Mouse (Mus musculus) heart, embryonic 15.5 days (tissue): ENCODE data around the gene Mapre1. TPM values are rescaled to one million over a fixed set of nuclear protein-coding genes. Genes with fewer than 3 reads are reported as not detected.
"Not testable (repeated sequence)": the region's sequence is repeated elsewhere in the genome, so short reads cannot be mapped to it uniquely, and the experiment has no call there.

ENCODE experiments used
- ATAC-seq: fragments of 200-750 bp; cut with Nextera tagmentation; replicated peaks from 2 replicates; pipeline ENCODE4 v1.8.0; 2017; ENCODE audit warnings: low read depth, moderate TSS enrichment; ENCODE audit not compliant: insufficient number of reproducible peaks, insufficient read depth, low FRiP score
- H3K27ac ChIP-seq: fragments of 300-500 bp; sonication (generic); 2 replicates; pipeline ENCODE4 v1.5.1; 2015; ENCODE audit warnings: mild to moderate bottlenecking, inconsistent platforms
- H3K27me3 ChIP-seq: fragments of 300-500 bp; sonication (generic); 2 replicates; pipeline ENCODE4 v1.6.1; 2015; ENCODE audit warnings: inconsistent platforms
- H3K36me3 ChIP-seq: fragments of 300-500 bp; sonication (generic); 2 replicates; pipeline ENCODE4 v1.6.1; 2015; ENCODE audit warnings: mild to moderate bottlenecking, inconsistent platforms
- H3K4me1 ChIP-seq: fragments of 300-500 bp; sonication (generic); replicated peaks from 2 replicates; pipeline ENCODE4 v1.6.1; 2015; ENCODE audit warnings: inconsistent platforms
- H3K4me2 ChIP-seq: fragments of 300-500 bp; sonication (generic); 2 replicates; pipeline ENCODE4 v1.6.1; 2015; ENCODE audit warnings: inconsistent platforms, mild to moderate bottlenecking, moderate library complexity
- H3K4me3 ChIP-seq: fragments of 300-500 bp; sonication (generic); 2 replicates; pipeline ENCODE4 v1.5.1; 2015; ENCODE audit warnings: mild to moderate bottlenecking, inconsistent platforms
- H3K9ac ChIP-seq: fragments of 300-500 bp; sonication (generic); 2 replicates; pipeline ENCODE4 v1.6.1; 2015; ENCODE audit warnings: mild to moderate bottlenecking, inconsistent platforms
- H3K9me3 ChIP-seq: fragments of 300-500 bp; sonication (generic); replicated peaks from 2 replicates; pipeline ENCODE4 v1.6.1; 2016; ENCODE audit warnings: inconsistent platforms
- WGBS: fragments of 180-500 bp; shearing (Covaris S2); methylation state at CpG from one replicate; pipeline ENCODE4 v1.1.7; 2015; ENCODE audit warnings: mixed read lengths; 5-methylcytosine and 5-hydroxymethylcytosine counted together
- polyA plus RNA-seq: library from polyadenylated mRNA; unstranded; fragments of >200 nt; fragmentation: Nextera tagmentation; extraction: Ambion mirVana; gene quantifications from 2 replicates; pipeline ENCODE4 v1.2.1, GENCODE M21; 2015

Mapre1 gene
- polyA plus RNA-seq, 1 experiment from 2014 or later, result 241 TPM

DNA sequence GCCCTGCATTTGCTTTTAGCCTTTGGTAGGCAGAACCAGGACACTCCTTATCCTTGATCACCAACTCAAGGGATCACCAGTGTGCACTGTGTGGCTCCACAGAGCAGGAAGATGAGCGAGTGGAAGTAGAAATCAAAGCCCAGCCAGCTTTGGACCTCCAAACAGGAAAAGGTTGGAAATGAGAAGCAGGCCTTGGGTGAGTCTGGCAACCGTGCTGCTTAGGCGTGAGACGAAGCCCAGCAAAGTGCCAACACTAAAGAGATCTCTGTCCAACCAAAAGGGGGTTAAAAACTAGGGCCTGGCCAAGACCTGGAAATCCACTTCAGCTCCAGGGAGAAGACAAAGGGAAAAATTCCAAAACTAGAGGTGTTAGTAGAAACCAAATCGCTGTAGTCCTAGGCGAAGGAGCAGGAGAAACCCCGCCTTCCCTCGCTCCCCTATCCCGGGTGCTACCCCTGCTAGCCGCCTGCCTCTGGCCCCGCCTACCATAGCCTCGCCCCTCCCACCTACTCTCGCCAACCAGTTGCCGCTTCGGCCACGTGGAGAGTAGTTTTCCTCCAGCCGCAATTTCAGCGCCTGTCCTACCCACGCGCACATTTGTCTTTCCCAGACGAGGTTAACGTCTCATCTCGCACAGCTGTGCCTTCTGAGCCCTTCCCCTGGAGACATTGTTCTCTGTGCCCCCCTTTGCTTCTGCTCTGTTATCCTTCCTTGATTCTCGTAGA, 37.7 kb downstream of the Mapre1 start:
- H3K4me3 ChIP-seq, result peak overlapping the region; percentile 44
- peak overlapping the region; percentile 34; the same call in 1 of the 2 replicates for H3K27ac ChIP-seq
- no peaks in the 10 kb centered on the region; the same call in 1 of the 2 replicates for H3K36me3 ChIP-seq
- peak; percentile 67 for ATAC-seq
- 8% methylated on average over 24 of the region's 24 CpGs for WGBS
- peaks cover 13% of the 10 kb centered on the region for H3K4me1 ChIP-seq
- H3K27me3 ChIP-seq, result no peaks in the 10 kb centered on the region
- peak overlapping the region; percentile 83 for H3K4me2 ChIP-seq
- peak overlapping the region; percentile 40 for H3K9ac ChIP-seq
- H3K9me3 ChIP-seq, result no peaks in the 10 kb centered on the region

DNA sequence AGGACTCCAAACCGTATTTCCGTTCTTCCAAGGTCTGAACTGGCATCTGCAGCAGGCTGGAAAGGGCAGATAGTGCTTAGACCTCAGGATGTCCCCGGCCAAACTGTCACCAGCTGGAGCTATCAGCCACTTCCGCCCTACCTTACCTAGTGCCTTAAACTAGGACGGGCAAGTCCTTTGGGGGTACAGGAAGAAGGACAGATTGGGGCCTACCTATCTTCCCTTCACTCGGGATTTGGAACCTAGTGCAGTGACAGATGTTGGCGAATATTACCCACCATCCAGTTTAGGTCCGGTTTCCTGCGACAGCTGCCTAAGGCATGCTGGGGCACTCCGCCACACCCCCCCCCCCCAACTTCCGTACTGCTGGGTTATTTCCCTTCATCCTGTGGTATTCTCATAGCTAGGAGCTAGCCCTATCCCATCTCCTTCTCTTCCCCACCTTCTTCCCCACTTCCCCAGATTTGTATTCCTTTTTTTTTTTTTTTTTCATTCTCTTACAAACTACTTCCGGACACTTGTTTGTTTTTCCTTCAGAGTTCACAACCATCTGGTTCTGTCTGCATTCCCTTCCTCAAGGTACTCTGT, 38.4 kb downstream of the Mapre1 start, which contains the start of gene Efcab8:
TSS of gene Efcab8 (plus strand) at position 538 of the 588 bp plus-strand sequence.
- no peaks in the 10 kb centered on the region for H3K9me3 ChIP-seq
- 36% methylated on average over 12 of the region's 12 CpGs for WGBS
- peaks cover 14% of the 10 kb centered on the region for H3K4me1 ChIP-seq
- ATAC-seq, result peak; percentile 20; the same call in 1 of the 2 replicates
- H3K27me3 ChIP-seq, result no peaks in the 10 kb centered on the region
- H3K4me2 ChIP-seq, result peak within 1 kb of the TSS; percentile 83
- H3K36me3 ChIP-seq, result no peaks in the 10 kb centered on the region
- peak within 1 kb of the TSS; percentile 34; the same call in 1 of the 2 replicates for H3K27ac ChIP-seq
- peak within 1 kb of the TSS; percentile 44 for H3K4me3 ChIP-seq
- peak within 1 kb of the TSS; percentile 40 for H3K9ac ChIP-seq

DNA sequence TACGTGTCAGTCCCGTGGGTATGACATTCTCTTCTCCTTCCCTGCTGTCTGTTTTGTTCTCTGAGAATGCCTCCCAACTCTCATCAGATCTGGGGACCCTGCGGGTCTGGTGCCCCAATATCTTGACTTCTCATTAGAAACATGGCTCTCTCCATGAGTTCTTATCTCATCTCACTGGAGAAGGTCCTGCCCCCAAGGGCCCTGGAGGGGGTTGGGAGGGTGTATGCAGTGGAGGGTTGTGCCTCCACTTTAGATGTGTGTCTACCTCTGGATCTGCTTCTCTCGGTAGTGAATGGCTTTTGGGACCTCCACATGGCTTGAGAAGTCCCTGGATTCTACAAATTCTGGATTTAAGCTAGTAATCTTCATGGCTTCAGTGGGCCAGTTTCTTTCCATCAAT, 40.1 kb downstream of the Mapre1 start:
- Histone ChIP-seq H3K27me3 (no peaks in the 10 kb centered on the region), H3K27ac (no peak overlapping the region), H3K4me3 (no peak overlapping the region), H3K9ac (no peak overlapping the region), H3K4me1 (peaks cover 19% of the 10 kb centered on the region), H3K4me2 (no peak overlapping the region), H3K9me3 (no peaks in the 10 kb centered on the region), H3K36me3 (no peaks in the 10 kb centered on the region)
- ATAC-seq, result no peak
- WGBS, result 73% methylated on average over 4 of the region's 4 CpGs

DNA sequence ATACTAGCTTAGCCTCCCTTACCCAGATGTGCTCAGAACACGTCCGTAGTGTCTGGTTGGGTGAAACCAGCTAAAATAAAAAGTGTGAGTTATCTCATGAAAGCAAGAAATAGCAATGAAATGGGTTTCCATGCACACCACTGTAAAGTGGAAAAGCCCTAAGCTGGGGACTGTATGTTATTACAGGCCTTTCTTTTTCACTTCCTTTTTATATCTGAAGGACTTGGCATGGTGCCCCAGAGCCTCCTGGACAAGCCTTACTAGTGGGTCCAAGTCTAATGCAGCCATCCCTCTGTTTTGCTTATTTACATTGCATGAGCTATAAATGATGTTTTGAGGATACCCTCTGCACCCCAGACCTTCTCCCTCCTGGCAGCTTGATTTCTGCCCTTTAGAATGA, 43.6 kb downstream of the Mapre1 start:
- no peak for ATAC-seq
- no peaks in the 10 kb centered on the region for H3K9me3 ChIP-seq
- H3K4me1 ChIP-seq, result peaks cover 6% of the 10 kb centered on the region; the same call in 1 of the 2 replicates
- H3K27ac ChIP-seq, result no peak overlapping the region
- no peak overlapping the region for H3K4me2 ChIP-seq
- no peaks in the 10 kb centered on the region for H3K27me3 ChIP-seq
- H3K4me3 ChIP-seq, result no peak overlapping the region
- no peak overlapping the region for H3K9ac ChIP-seq
- WGBS, result 75% methylated on average over 2 of the region's 2 CpGs
- no peaks in the 10 kb centered on the region for H3K36me3 ChIP-seq

DNA sequence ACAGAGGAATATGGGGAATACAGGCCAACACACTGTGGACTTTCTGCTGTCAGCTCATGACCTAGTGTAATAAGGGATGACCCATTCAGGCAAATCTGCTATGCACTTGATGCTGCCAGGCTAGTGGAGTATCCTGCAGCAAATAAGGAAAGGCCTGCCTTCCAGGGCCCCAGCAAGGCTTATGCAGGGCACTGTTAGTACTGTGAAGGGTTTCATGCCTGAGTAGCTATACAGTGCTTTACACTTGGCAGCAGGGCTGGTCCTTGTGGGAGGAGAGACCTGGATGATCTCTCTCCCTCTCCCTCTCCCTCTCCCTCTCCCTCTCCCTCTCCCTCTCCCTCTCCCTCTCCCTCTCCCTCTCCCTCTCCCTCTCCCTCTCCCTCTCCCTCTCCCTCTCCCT, 52.3 kb downstream of the Mapre1 start:
- Histone ChIP-seq H3K27me3 (no peaks in the 10 kb centered on the region), H3K9ac (no peak overlapping the region), H3K4me1 (no peaks in the 10 kb centered on the region), H3K9me3 (no peaks in the 10 kb centered on the region), H3K4me2 (no peak overlapping the region), H3K27ac (no peak overlapping the region), H3K36me3 (no peaks in the 10 kb centered on the region), H3K4me3 (no peak overlapping the region)
- ATAC-seq, result no peak

DNA sequence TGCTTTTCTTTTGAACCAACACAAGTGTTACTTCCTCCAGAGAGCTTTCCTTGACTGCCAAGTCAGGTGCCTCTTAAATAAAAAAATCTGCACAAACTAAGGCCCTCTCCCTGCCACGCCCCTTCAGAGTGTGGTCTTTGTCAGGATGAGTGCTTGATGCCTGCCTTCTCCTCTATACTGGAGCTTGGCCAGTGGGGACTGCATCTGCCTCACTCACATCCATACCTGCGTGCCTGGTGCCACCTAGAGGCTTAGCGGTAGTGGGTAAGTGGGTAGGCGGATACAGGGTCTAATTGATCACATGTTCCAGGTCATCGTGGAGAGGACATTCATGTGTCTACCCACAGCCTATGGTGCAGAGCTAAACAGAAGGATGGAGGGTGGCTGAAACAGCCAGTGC, 54.0 kb downstream of the Mapre1 start:
- Histone ChIP-seq H3K27me3 (no peaks in the 10 kb centered on the region), H3K4me1 (no peaks in the 10 kb centered on the region), H3K9ac (no peak overlapping the region), H3K27ac (no peak overlapping the region), H3K9me3 (no peaks in the 10 kb centered on the region), H3K4me2 (no peak overlapping the region), H3K4me3 (no peak overlapping the region), H3K36me3 (no peaks in the 10 kb centered on the region)
- WGBS, result 60% methylated on average over 5 of the region's 5 CpGs
- no peak for ATAC-seq

DNA sequence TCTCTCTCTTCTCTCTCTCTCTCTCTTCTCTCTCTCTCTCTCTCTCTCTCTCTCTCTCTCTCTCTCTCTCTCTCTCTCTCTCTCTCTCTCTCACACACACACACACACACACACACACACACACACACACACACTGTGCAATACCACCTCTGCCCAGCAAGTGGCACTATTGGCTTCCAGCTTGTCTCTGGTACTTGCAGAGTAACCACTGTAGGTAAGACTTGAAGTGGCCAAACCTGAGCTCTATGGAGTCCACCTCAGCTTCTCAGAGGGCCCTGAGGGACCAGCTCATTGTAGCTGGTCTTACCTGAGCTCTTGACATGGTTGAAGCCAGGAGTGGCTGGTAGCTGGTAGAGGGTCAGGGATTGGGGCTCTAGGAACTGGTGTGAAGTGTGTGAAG, 66.4 kb downstream of the Mapre1 start:
- H3K9me3 ChIP-seq, H3K4me3 ChIP-seq, H3K4me2 ChIP-seq, ATAC-seq, H3K4me1 ChIP-seq, H3K9ac ChIP-seq, H3K27ac ChIP-seq, H3K36me3 ChIP-seq, H3K27me3 ChIP-seq: not testable (repeated sequence)

DNA sequence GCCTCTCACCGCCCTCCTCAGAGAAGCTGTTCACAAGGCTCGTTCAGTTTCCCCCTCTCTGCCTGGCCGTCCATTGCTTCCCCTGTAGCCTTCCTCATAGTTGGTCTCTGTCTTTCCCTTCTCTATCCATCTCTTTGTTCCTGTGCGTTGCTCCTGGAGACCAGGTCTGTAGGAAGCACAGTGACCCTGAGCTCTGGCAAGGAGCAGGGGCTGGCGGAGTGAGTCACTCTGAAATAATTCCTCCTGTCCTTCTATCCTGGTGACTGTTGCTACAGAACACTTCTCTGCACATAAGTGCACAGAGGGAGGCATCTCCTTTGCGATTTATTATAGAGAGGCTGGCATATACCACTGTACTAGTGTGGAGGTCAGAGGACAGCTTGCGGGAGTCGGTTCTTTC, 67.1 kb downstream of the Mapre1 start:
- no peak overlapping the region for H3K4me2 ChIP-seq
- H3K9ac ChIP-seq, result no peak overlapping the region
- no peak overlapping the region for H3K27ac ChIP-seq
- no peaks in the 10 kb centered on the region for H3K27me3 ChIP-seq
- H3K36me3 ChIP-seq, result no peaks in the 10 kb centered on the region
- H3K4me1 ChIP-seq, result peaks cover 10% of the 10 kb centered on the region
- no peak overlapping the region for H3K4me3 ChIP-seq
- WGBS, result 73% methylated on average over 8 of the region's 8 CpGs
- H3K9me3 ChIP-seq, result no peaks in the 10 kb centered on the region
- ATAC-seq, result no peak

DNA sequence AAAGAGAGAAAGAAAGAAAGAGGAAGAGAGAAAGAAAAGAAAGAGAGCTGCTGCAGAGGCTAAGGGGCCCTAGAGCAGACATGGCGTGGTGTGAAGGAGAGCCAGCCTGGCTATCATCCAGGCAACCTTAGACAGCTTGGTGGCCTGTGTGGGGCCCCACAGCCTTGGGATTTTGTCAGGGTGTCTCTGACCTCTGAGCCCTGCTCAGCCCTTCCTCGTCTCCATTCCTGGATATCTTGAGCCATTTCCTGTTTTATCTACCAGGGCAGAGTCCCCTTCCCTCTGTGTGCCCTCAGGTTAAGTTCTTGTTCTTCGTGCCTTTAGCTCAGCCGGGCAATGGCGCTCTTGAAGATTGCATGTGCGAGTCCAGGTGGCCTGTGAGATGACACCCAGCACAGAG, 67.8 kb downstream of the Mapre1 start:
- Histone ChIP-seq H3K4me2 (no peak overlapping the region), H3K4me1 (peaks cover 10% of the 10 kb centered on the region), H3K9ac (no peak overlapping the region), H3K27me3 (no peaks in the 10 kb centered on the region), H3K27ac (no peak overlapping the region), H3K36me3 (no peaks in the 10 kb centered on the region), H3K4me3 (no peak overlapping the region), H3K9me3 (no peaks in the 10 kb centered on the region)
- 52% methylated on average over 6 of the region's 6 CpGs for WGBS
- no peak for ATAC-seq

DNA sequence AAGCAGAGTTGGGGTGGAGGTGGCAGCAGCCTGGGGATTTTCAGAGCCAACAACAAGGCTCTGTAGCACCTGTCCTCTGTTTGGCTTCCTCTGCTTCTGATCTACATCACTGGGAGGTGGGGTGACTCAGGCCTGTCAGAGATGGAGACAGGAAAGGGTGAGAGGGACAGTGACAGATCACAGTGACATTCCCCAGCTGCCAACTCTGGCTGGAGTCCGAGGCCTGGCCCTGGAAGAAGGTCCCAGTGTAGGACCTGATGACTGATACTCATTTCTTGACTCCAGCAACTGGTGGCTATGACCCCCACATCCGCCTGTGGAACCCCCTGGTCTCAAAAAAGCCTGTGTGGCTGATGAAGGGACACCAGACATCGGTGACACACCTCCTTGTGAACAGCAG, 68.8 kb downstream of the Mapre1 start:
- peaks cover 10% of the 10 kb centered on the region for H3K4me1 ChIP-seq
- no peak overlapping the region for H3K4me3 ChIP-seq
- H3K9me3 ChIP-seq, result no peaks in the 10 kb centered on the region
- H3K36me3 ChIP-seq, result no peaks in the 10 kb centered on the region
- 32% methylated on average over 3 of the region's 3 CpGs for WGBS
- no peak for ATAC-seq
- no peak overlapping the region for H3K27ac ChIP-seq
- H3K9ac ChIP-seq, result no peak overlapping the region
- H3K4me2 ChIP-seq, result no peak overlapping the region
- H3K27me3 ChIP-seq, result no peaks in the 10 kb centered on the region

DNA sequence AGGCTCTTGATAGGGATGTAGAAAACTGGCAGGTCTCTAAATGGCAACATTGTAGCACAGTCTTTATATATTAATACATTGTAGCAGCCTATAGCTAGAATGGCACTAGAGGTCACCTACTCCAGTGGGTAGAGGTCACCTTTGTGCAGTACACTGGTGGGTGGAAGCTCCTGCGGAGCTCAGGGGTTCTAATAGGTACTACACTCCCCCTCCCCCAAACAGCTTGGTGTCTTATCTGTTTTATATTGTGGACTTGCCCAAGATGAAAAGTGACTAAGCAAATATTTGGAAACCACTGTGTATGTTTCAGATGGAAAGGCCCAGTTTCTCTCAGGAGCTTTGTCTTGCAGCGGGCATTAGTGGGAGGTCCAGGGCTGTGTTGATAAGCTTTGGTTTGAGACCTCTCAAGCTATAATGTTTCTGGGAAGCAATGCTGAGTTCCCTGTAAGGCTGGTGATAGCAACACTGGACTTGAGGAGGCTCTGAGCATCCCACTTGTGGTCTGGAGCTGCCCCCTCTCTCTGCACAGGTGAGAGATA, 81.0 kb downstream of the Mapre1 start:
- H3K4me2 ChIP-seq, result no peak overlapping the region
- peaks cover 6% of the 10 kb centered on the region for H3K4me1 ChIP-seq
- ATAC-seq, result no peak
- no peak overlapping the region for H3K9ac ChIP-seq
- H3K27ac ChIP-seq, result no peak overlapping the region
- H3K36me3 ChIP-seq, result no peaks in the 10 kb centered on the region
- no peaks in the 10 kb centered on the region for H3K27me3 ChIP-seq
- H3K9me3 ChIP-seq, result no peaks in the 10 kb centered on the region
- H3K4me3 ChIP-seq, result no peak overlapping the region
- 78% methylated on average over 2 of the region's 2 CpGs for WGBS
